Mouse (Mus musculus) gastrocnemius, postnatal 25 days (tissue): ENCODE measurements at regions not wholly inside any gene's neighbourhood (a gene's known extent, or its start where the extent isn't known, plus 50 kb on each side); places are given as distances from the start of the nearest gene placed in this dataset.
A peak's percentile ranks its signal among the peaks of the same experiment; 100 is the strongest.

Experiments used
- DNase-seq: peaks from one replicate; pipeline ENCODE4 v3.0.0; 2022

GRCm38 (mm10) chr9:61296311-61296947, 75.7 kb upstream of the Tle3 start:
- no peak for DNase-seq

- DNase-seq: no peak
Measured at GRCm38 (mm10) chr9:61297385-61297784, 74.8 kb upstream of the Tle3 start.

GRCm38 (mm10) chr9:61299873-61300560, 72.1 kb upstream of the Tle3 start:
- DNase-seq: no peak

DNA sequence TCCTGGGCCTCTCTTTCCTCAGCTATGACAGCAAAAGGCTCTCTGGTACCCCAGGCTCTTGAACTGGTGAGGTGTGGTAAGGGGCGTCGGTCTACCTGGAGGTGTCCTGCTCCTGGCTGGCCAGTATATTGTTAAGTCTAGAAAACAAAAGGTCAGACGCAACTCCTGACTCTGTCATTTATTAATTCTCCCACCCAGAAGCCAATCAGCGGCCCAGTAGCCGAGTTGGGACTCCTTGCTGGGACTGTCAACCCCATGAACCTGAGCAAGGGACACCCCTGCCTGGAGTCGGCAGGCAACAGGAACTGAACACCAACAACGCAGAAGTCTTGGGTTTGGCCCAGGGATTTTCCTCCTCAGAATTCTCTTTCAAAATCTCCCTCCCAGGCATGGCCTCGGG, 71.1 kb upstream of the Tle3 start:
- DNase-seq: no peak

DNA sequence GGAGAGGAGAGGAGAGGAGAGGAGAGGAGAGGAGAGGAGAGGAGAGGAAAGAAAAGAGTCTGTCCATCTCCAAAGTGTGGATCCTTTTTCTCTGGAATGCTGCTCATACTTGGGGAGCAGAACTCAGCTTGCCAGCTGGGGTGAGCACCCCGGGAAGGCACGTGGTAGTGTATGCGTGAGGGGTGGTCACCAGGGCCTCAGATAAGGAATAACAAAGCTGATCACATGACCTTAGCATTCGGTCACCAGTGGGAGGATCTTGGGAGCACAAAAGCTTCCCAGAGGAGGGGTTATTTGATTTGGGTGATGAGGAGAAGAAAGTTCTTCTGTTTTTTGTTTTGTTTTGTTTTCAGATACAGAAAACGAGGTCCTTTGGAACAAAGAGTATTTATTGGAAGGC, 69.4 kb upstream of the Tle3 start:
- DNase-seq: no peak

GRCm38 (mm10) chr9:61306306-61306705, 65.9 kb upstream of the Tle3 start:
- DNase-seq: no peak

GRCm38 (mm10) chr9:61309096-61309495, 63.1 kb upstream of the Tle3 start:
- no peak for DNase-seq

GRCm38 (mm10) chr9:61309768-61310493, 62.2 kb upstream of the Tle3 start:
- DNase-seq: peak; percentile 72

DNA sequence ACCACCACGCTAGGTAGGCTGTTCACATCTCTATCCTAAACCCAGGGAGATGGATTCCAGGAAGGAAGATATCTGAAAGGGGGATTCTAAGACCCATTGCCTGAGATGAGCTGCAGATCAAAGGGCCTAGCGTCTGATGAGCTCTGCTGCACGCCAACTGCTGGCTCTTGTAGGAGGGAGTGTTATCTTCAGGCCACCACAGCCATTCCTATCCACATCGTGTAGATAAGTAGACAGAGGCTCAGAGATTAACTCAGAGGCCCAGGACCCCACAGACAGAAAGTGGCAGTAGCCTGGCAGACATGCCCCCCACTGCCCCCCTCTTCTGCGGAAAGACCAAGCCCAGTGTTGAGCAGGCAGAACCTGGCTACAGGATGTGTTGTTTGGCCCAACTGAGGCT, 61.6 kb upstream of the Tle3 start:
- DNase-seq: no peak

DNA sequence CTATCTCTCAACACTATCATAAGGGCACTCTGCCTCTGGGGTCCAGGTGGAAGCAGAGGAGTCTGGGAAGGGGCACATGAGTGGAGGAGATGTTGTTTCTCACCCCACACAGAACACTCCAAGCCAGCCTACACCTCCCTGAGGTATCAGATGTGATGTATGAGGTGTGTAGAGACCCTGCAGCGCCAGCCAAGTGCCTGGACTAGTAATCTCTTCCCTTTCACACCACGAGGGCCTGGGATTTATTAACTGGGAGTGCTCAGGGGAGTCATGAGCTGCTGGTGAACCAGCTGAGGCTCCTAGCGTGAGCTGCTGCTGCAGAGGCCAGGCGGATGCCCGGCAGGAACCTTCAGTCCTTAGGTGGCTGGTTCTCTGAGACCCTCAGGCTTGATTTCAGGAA, 60.6 kb upstream of the Tle3 start:
- DNase-seq: no peak

GRCm38 (mm10) chr9:61314630-61315179, 57.5 kb upstream of the Tle3 start:
- no peak for DNase-seq

GRCm38 (mm10) chr9:61315371-61316298, 56.5 kb upstream of the Tle3 start:
- peak; percentile 77 for DNase-seq

DNA sequence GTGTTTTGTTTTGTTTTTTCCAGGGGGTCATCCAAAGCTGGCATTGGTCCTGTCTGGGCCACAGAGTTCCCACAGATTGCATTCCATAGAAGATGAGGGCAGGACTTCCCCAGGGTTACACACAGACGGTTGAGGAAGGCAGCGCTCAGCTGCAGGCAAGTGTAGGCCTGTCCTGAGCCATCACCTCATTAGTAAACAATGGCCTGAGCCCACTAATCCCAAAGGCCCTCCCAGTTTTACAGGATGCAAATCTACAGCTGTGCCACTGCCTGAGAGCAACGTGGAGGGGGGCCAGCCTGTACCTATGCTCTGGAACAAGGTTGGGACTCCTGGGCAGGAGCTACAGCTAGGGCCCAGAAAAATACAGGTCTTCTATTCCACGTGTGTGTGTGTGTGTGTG, 55.7 kb upstream of the Tle3 start:
- no peak for DNase-seq

- peak; percentile 40 for DNase-seq
Measured at GRCm38 (mm10) chr9:61319721-61320120, 52.4 kb upstream of the Tle3 start.

DNA sequence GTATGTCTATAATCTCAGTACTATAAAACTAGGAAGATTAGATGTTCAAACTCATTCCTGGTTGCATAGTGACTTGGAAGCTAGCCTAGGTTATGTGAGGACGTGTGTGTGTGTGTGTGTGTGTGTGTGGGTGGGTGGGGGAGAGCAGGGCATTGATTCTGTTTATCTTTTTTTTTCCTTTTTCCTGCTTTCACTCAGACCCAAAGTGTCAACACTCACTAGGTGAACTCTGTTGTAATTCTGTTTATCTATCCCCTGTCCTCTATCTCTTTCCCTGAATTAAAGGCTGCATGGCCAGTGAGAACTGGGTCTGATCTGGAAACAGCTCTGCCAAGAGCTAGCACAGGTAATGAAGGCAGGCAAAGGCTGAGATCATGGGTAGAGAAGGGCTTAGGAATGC, 50.9 kb upstream of the Tle3 start:
- no peak for DNase-seq

DNA sequence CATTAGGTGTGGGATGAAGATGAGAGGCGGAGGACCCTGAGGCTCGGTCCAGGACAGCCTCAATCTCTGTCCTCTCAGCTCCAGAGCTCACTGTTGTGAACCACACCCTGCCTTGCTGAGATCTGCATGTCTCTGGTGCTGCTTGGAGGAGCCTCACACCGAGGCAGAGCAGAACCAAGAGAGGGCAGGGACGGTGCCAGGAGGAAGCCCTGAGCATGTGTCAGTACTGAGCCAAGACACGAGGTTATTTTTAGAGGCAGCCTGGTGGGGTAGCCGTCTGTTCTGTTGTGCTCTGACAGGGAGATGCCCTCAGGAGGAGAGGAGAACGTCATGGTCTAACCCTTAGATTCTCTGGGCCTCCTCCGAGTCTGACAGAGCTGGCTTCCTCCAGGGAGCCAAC, 50.3 kb upstream of the Tle3 start:
- DNase-seq: no peak

- DNase-seq: no peak
Measured at GRCm38 (mm10) chr9:61322333-61322732, 49.8 kb upstream of the Tle3 start.
